Mouse (Mus musculus) MEL (cell line): ENCODE data around the gene Armc6. TPM values are rescaled to one million over a fixed set of nuclear protein-coding genes. Genes with fewer than 3 reads are reported as not detected.

ENCODE experiments used
- DNase-seq: peaks from one replicate; pipeline ENCODE4 v3.0.0; 2011; ENCODE audit warnings: low read depth, low spot score
- H3K27ac ChIP-seq: 2 replicates; pipeline ENCODE4 v1.5.1; 2012; ENCODE audit warnings: low read depth, mild to moderate bottlenecking, control low read depth, low read length, moderate library complexity; ENCODE audit not compliant: control insufficient read depth
- H3K27me3 ChIP-seq, 2 experiments: fragments of 150-350 bp in 1 of 2; sonication (generic) in 1 of 2; 2 replicates each; pipeline ENCODE4 v1.6.1; 2012; ENCODE audit warnings: low read length in 2 of 2, mild to moderate bottlenecking in 2 of 2, improper control_type of control experiment in 1 of 2, moderate library complexity in 1 of 2; ENCODE audit not compliant: insufficient read depth in 2 of 2, control insufficient read depth in 1 of 2
- H3K36me3 ChIP-seq, 2 experiments: 2 replicates each; pipeline ENCODE4 v1.6.1; 2012 to 2014; ENCODE audit warnings: low read length in 2 of 2, improper control_type of control experiment in 1 of 2, inconsistent platforms in 1 of 2, mild to moderate bottlenecking in 1 of 2; ENCODE audit not compliant: insufficient read depth in 2 of 2, control insufficient read depth in 1 of 2
- H3K4me1 ChIP-seq, 2 experiments: fragments of 150-350 bp in 1 of 2; sonication (generic) in 1 of 2; 2 replicates each; pipeline ENCODE4 v1.6.1; 2012; ENCODE audit warnings: low read length in 2 of 2, improper control_type of control experiment in 1 of 2, mild to moderate bottlenecking in 1 of 2; ENCODE audit not compliant: insufficient read depth in 2 of 2, control insufficient read depth in 1 of 2
- H3K4me3 ChIP-seq, 2 experiments: fragments of 150-350 bp in 1 of 2; sonication (generic) in 1 of 2; 2 replicates each; pipeline ENCODE4 v1.5.1; 2012; ENCODE audit warnings: low read depth in 2 of 2, low read length in 2 of 2, mild to moderate bottlenecking in 2 of 2, moderate library complexity in 2 of 2, control low read depth in 1 of 2, improper control_type of control experiment in 1 of 2; ENCODE audit not compliant: control insufficient read depth in 1 of 2, insufficient read depth in 1 of 2
- H3K79me2 ChIP-seq: 2 replicates; pipeline ENCODE4 v1.6.1; 2012; ENCODE audit warnings: mild to moderate bottlenecking, low read length, moderate library complexity; ENCODE audit not compliant: control insufficient read depth, poor library complexity, insufficient read depth
- H3K9ac ChIP-seq: 2 replicates; pipeline ENCODE4 v1.6.1; 2012; ENCODE audit warnings: low read depth, mild to moderate bottlenecking, control low read depth, low read length, moderate library complexity; ENCODE audit not compliant: control insufficient read depth, poor library complexity, severe bottlenecking
- H3K9me3 ChIP-seq: fragments of 150-350 bp; sonication (generic); replicated peaks from 2 replicates; pipeline ENCODE4 v1.6.1; 2012; ENCODE audit warnings: mild to moderate bottlenecking, low read length, improper control_type of control experiment, moderate library complexity; ENCODE audit not compliant: insufficient read depth
- BHLHE40 ChIP-seq: IDR thresholded peaks from 2 replicates; pipeline ENCODE4 v1.6.1; 2012; ENCODE audit warnings: low read depth, mild to moderate bottlenecking, inconsistent platforms, low read length, improper control_type of control experiment, borderline replicate concordance
- CHD1 ChIP-seq: IDR thresholded peaks from 2 replicates; pipeline ENCODE4 v1.6.1; 2012; ENCODE audit warnings: low read depth, mild to moderate bottlenecking, inconsistent platforms, low read length, improper control_type of control experiment
- CTCF ChIP-seq, 3 experiments: IDR thresholded peaks in 2 of 3; conservative IDR thresholded peaks in 1 of 3; 2 replicates each; pipeline ENCODE4 v1.5.1; 2011 to 2012; ENCODE audit warnings: low read length in 3 of 3, low read depth in 2 of 3, mild to moderate bottlenecking in 2 of 3, improper control_type of control experiment in 1 of 3, inconsistent platforms in 1 of 3, mixed read lengths in 1 of 3, moderate library complexity in 1 of 3; ENCODE audit not compliant: control insufficient read depth in 1 of 3, insufficient read depth in 1 of 3, poor library complexity in 1 of 3, severe bottlenecking in 1 of 3
- E2F4 ChIP-seq: IDR thresholded peaks from 2 replicates; pipeline ENCODE4 v1.6.1; 2011; ENCODE audit warnings: low read depth, low read length, improper control_type of control experiment, borderline replicate concordance
- ELF1 ChIP-seq: IDR thresholded peaks from 2 replicates; pipeline ENCODE4 v1.6.1; 2014; ENCODE audit warnings: low read depth, mild to moderate bottlenecking, inconsistent platforms, low read length, improper control_type of control experiment, moderate library complexity
- EP300 ChIP-seq, 2 experiments: IDR thresholded peaks; 2 replicates each; pipeline ENCODE4 v1.6.1; 2011; ENCODE audit warnings: improper control_type of control experiment in 2 of 2, low read length in 2 of 2, low read depth in 1 of 2, mild to moderate bottlenecking in 1 of 2
- ETS1 ChIP-seq: IDR thresholded peaks from 2 replicates; pipeline ENCODE4 v1.6.1; 2012; ENCODE audit warnings: low read depth, mild to moderate bottlenecking, inconsistent platforms, low read length, improper control_type of control experiment, moderate library complexity
- GABPA ChIP-seq: IDR thresholded peaks from 2 replicates; pipeline ENCODE4 v1.6.1; 2012; ENCODE audit warnings: low read depth, mild to moderate bottlenecking, inconsistent platforms, low read length, improper control_type of control experiment, moderate library complexity
- GATA1 ChIP-seq: IDR thresholded peaks from 2 replicates; pipeline ENCODE4 v1.6.1; 2011; ENCODE audit warnings: low read depth, low read length, improper control_type of control experiment
- HCFC1 ChIP-seq: IDR thresholded peaks from 2 replicates; pipeline ENCODE4 v1.6.1; 2012; ENCODE audit warnings: low read depth, mild to moderate bottlenecking, inconsistent platforms, low read length, improper control_type of control experiment, moderate library complexity
- KAT2A ChIP-seq: conservative IDR thresholded peaks from 2 replicates; pipeline ENCODE4 v1.6.1; 2012; ENCODE audit warnings: low read depth, low read length, improper control_type of control experiment, inconsistent platforms
- MAFK ChIP-seq: IDR thresholded peaks from 2 replicates; pipeline ENCODE4 v1.6.1; 2011; ENCODE audit warnings: low read depth, mild to moderate bottlenecking, low read length, improper control_type of control experiment, borderline replicate concordance
- MAX ChIP-seq: IDR thresholded peaks from 2 replicates; pipeline ENCODE4 v1.6.1; 2011; ENCODE audit warnings: low read length, improper control_type of control experiment
- MEF2A ChIP-seq: IDR thresholded peaks from 2 replicates; pipeline ENCODE4 v1.6.1; 2014; ENCODE audit warnings: low read depth, mild to moderate bottlenecking, inconsistent platforms, low read length, improper control_type of control experiment; ENCODE audit not compliant: poor library complexity, insufficient replicate concordance, severe bottlenecking; ENCODE audit errors: extremely low read depth
- MXI1 ChIP-seq: IDR thresholded peaks from 2 replicates; pipeline ENCODE4 v1.6.1; 2011; ENCODE audit warnings: mild to moderate bottlenecking, low read depth, low read length, improper control_type of control experiment
- MYB ChIP-seq: IDR thresholded peaks from 2 replicates; pipeline ENCODE4 v1.6.1; 2011; ENCODE audit warnings: mild to moderate bottlenecking, low read depth, low read length, improper control_type of control experiment
- MYC ChIP-seq: IDR thresholded peaks from 2 replicates; pipeline ENCODE4 v1.6.1; 2011; ENCODE audit warnings: low read depth, mild to moderate bottlenecking, low read length, improper control_type of control experiment, moderate library complexity
- NELFE ChIP-seq: IDR thresholded peaks from 2 replicates; pipeline ENCODE4 v1.6.1; 2011; ENCODE audit warnings: low read depth, low read length, improper control_type of control experiment
- POLR2AphosphoS2 ChIP-seq: IDR thresholded peaks from 2 replicates; pipeline ENCODE4 v1.6.1; 2011; ENCODE audit warnings: low read length, improper control_type of control experiment
- POLR2AphosphoS5 ChIP-seq: IDR thresholded peaks from 2 replicates; pipeline ENCODE4 v1.6.1; 2012; ENCODE audit warnings: low read depth, borderline replicate concordance, mild to moderate bottlenecking, inconsistent platforms, low read length, moderate library complexity, mixed read lengths
- RAD21 ChIP-seq: IDR thresholded peaks from 2 replicates; pipeline ENCODE4 v1.6.1; 2011; ENCODE audit warnings: mild to moderate bottlenecking, low read depth, low read length, improper control_type of control experiment
- RCOR1 ChIP-seq: IDR thresholded peaks from 2 replicates; pipeline ENCODE4 v1.6.1; 2012; ENCODE audit warnings: low read depth, mild to moderate bottlenecking, inconsistent platforms, low read length, improper control_type of control experiment
- SIN3A ChIP-seq: IDR thresholded peaks from 2 replicates; pipeline ENCODE4 v1.6.1; 2012; ENCODE audit warnings: low read length, improper control_type of control experiment, inconsistent platforms
- TAL1 ChIP-seq: IDR thresholded peaks from 2 replicates; pipeline ENCODE4 v1.6.1; 2012; ENCODE audit warnings: mild to moderate bottlenecking, inconsistent platforms, low read length, moderate library complexity, mixed read lengths
- TBP ChIP-seq: IDR thresholded peaks from 2 replicates; pipeline ENCODE4 v1.8.0; 2011; ENCODE audit warnings: low read depth, low read length, improper control_type of control experiment
- TCF12 ChIP-seq: IDR thresholded peaks from 2 replicates; pipeline ENCODE4 v1.6.1; 2014; ENCODE audit warnings: low read depth, mild to moderate bottlenecking, inconsistent platforms, low read length, improper control_type of control experiment, moderate library complexity
- USF1 ChIP-seq: IDR thresholded peaks from 2 replicates; pipeline ENCODE4 v1.6.1; 2014; ENCODE audit warnings: low read depth, mild to moderate bottlenecking, inconsistent platforms, low read length, improper control_type of control experiment, moderate library complexity
- USF2 ChIP-seq, 2 experiments: IDR thresholded peaks; 2 replicates each; pipeline ENCODE4 v1.6.1; 2011 to 2012; ENCODE audit warnings: improper control_type of control experiment in 2 of 2, low read length in 2 of 2, borderline replicate concordance in 1 of 2, inconsistent platforms in 1 of 2, low read depth in 1 of 2, mild to moderate bottlenecking in 1 of 2; ENCODE audit not compliant: insufficient read depth in 1 of 2
- ZC3H11A ChIP-seq: IDR thresholded peaks from 2 replicates; pipeline ENCODE4 v1.6.1; 2012; ENCODE audit warnings: low read depth, mild to moderate bottlenecking, inconsistent platforms, low read length, improper control_type of control experiment
- ZMIZ1 ChIP-seq: IDR thresholded peaks from 2 replicates; pipeline ENCODE4 v1.6.1; 2012; ENCODE audit warnings: low read depth, mild to moderate bottlenecking, inconsistent platforms, low read length, improper control_type of control experiment, moderate library complexity
- ZNF384 ChIP-seq: IDR thresholded peaks from 2 replicates; pipeline ENCODE4 v1.6.1; 2012; ENCODE audit warnings: low read depth, mild to moderate bottlenecking, inconsistent platforms, low read length, improper control_type of control experiment
- polyA plus RNA-seq, 2 experiments: library from polyadenylated mRNA; stranded (reverse) in 1 of 2; unstranded in 1 of 2; fragments of >175 nt in 1 of 2; fragments of >200 nt in 1 of 2; gene quantifications; 2 replicates each; pipeline versions ENCODE4 v1.2.1 to v1.2.4; 2012; ENCODE audit warnings: low replicate concordance in 2 of 2, low read depth in 1 of 2; ENCODE audit not compliant: insufficient read length in 2 of 2, insufficient read depth in 1 of 2, missing spikeins in 1 of 2
- total RNA-seq: library from RNA; depleted of rRNA; stranded (reverse); fragments of 300-350 nt; gene quantifications from 2 replicates; pipeline ENCODE4 v1.2.3, GENCODE M21; 2012

Armc6 gene
- total and polyA plus RNA-seq, 3 experiments = 39.5 to 63.9 TPM; not detected in 1

GRCm38 (mm10) chr8:70240642-70241041 lies 6.4 kb upstream of the Armc6 start:
- no peak overlapping the region for H3K27ac ChIP-seq
- DNase-seq = no peak
- H3K9me3 ChIP-seq = no peaks in the 10 kb centered on the region
- H3K9ac ChIP-seq = no peak overlapping the region
- H3K79me2 ChIP-seq = peaks cover 6% of the 10 kb centered on the region
- no peak overlapping the region for H3K4me3 ChIP-seq
- no peaks in the 10 kb centered on the region for H3K27me3 ChIP-seq
- H3K36me3 ChIP-seq = peaks cover 16 to 22% of the 10 kb centered on the region in 2 experiments
- peaks cover 8 to 19% of the 10 kb centered on the region in 2 experiments for H3K4me1 ChIP-seq
- TF ChIP-seq CTCF (IDR thresholded peaks at IDR 0.05 in 2 of 3, conservative IDR thresholded peaks at IDR 0.05 in 1 of 3; ENCODE audit: control insufficient read depth in 1 of 3, insufficient read depth in 1 of 3, low read depth in 2 of 3, low read length in 3 of 3, poor library complexity in 1 of 3, severe bottlenecking in 1 of 3) = peak in 2 of 3 experiments; percentile 25 to 34; a peak in 3 of 6 replicates
- TF ChIP-seq CHD1 = no peak
- TF ChIP-seq ZMIZ1 = no peak
- no peak for TF ChIP-seq TAL1
- TF ChIP-seq, all 39 proteins: peak for 1

- no peaks in the 10 kb centered on the region for H3K27me3 ChIP-seq
- H3K4me1 ChIP-seq = peaks cover 12 to 26% of the 10 kb centered on the region in 2 experiments
- no peaks in the 10 kb centered on the region for H3K9me3 ChIP-seq
- H3K4me3 ChIP-seq = no peak overlapping the region
- peaks cover 18% of the 10 kb centered on the region for H3K79me2 ChIP-seq
- peaks cover 12 to 28% of the 10 kb centered on the region in 2 experiments; a peak in 3 of 4 replicates for H3K36me3 ChIP-seq
- peak overlapping the region; percentile 22 for H3K27ac ChIP-seq
- no peak overlapping the region for H3K9ac ChIP-seq
- DNase-seq = peak; percentile 81
- no peak for TF ChIP-seq CHD1
- TF ChIP-seq MYB = no peak
- no peak for TF ChIP-seq MEF2A
- TF ChIP-seq USF1 = no peak
- no peak for TF ChIP-seq ELF1
- peak; percentile 84 for TF ChIP-seq MXI1
- peak; percentile 87 to 92 for TF ChIP-seq EP300 (IDR thresholded peaks at IDR 0.05; ENCODE audit: low read depth in 1 of 2, low read length in 2 of 2)
- TF ChIP-seq MYC = 0 out of 2 replicates have a peak, but pooled peaks have one; percentile 41
- TF ChIP-seq MAX = peak; percentile 65
- TF ChIP-seq GABPA = no peak
- no peak for TF ChIP-seq KAT2A
- TF ChIP-seq ZC3H11A = no peak
- peak; percentile 46; the same call in 1 of the 2 replicates for TF ChIP-seq BHLHE40
- TF ChIP-seq E2F4 = no peak
- peak; percentile 81 for TF ChIP-seq SIN3A
- TF ChIP-seq RAD21 = no peak
- TF ChIP-seq RCOR1 = peak; percentile 92
- peak; percentile 91 for TF ChIP-seq GATA1
- TF ChIP-seq ZNF384 = 0 out of 2 replicates have a peak, but pooled peaks have one; percentile 33
- TF ChIP-seq TBP = no peak
- TF ChIP-seq HCFC1 = no peak
- TF ChIP-seq POLR2AphosphoS2 = no peak
- TF ChIP-seq POLR2AphosphoS5 = no peak
- TF ChIP-seq USF2 (IDR thresholded peaks at IDR 0.05; ENCODE audit: borderline replicate concordance in 1 of 2, insufficient read depth in 1 of 2, low read depth in 1 of 2, low read length in 2 of 2) = no peak
- peak; percentile 60; the same call in 1 of the 2 replicates for TF ChIP-seq MAFK
- TF ChIP-seq NELFE = no peak
- TF ChIP-seq ETS1 = peak; percentile 76
- TF ChIP-seq TCF12 = peak; percentile 89
These were observed 3.6 kb upstream of the Armc6 start for GRCm38 (mm10) chr8:70237842-70238241.
